Mouse (Mus musculus): ENCODE data around the gene Gm11444. TPM values are rescaled to one million over a fixed set of nuclear protein-coding genes. Genes with fewer than 3 reads are reported as not detected.
A peak's percentile ranks its signal among the peaks of the same experiment; 100 is the strongest.

Gm11444 gene
- polyA plus RNA-seq, 1 experiment from 2014 or later, result not detected

- H3K27me3 ChIP-seq (ENCODE audit: insufficient read depth, low read length), result no peaks in the 10 kb centered on the region
- ATAC-seq (ENCODE audit: insufficient read depth), result peak; percentile 19; the same call in 1 of the 2 replicates
- no peak for TF ChIP-seq CTCF (IDR thresholded peaks at IDR 0.05; ENCODE audit: low read depth)
These were observed 46.1 kb downstream of the Gm11444 start for GRCm38 (mm10) chr11:85804048-85804447.

GRCm38 (mm10) chr11:85800380-85800779 lies 49.8 kb downstream of the Gm11444 start:
- Histone ChIP-seq H3K4me3 (ENCODE audit: low read depth, low read length) (no peak overlapping the region), H3K4me1 (ENCODE audit: insufficient read depth) (peaks cover 16% of the 10 kb centered on the region), H3K27me3 (ENCODE audit: insufficient read depth, low read length) (no peaks in the 10 kb centered on the region), H3K9ac (no peak overlapping the region), H3K9me3 (ENCODE audit: low read depth, low read length) (no peaks in the 10 kb centered on the region), H3K4me2 (no peak overlapping the region; the same call in 1 of the 2 replicates), H3K36me3 (ENCODE audit: insufficient read depth) (peaks cover 15% of the 10 kb centered on the region), H3K27ac (ENCODE audit: low read depth) (no peak overlapping the region)
- ATAC-seq (ENCODE audit: insufficient read depth), result no peak
- no peak for DNase-seq
- WGBS, result 30% methylated on average over 11 of the region's 11 CpGs
- no peak for TF ChIP-seq CTCF (IDR thresholded peaks at IDR 0.05; ENCODE audit: low read depth)

More at GRCm38 (mm10) chr11:85804048-85804447, 46.1 kb downstream of the Gm11444 start:
- Histone ChIP-seq H3K36me3 (ENCODE audit: insufficient read depth) (peaks cover 10% of the 10 kb centered on the region), H3K9me3 (ENCODE audit: low read depth, low read length) (no peaks in the 10 kb centered on the region), H3K27ac (ENCODE audit: low read depth) (no peak overlapping the region), H3K4me2 (no peak overlapping the region), H3K4me3 (ENCODE audit: low read depth, low read length) (no peak overlapping the region), H3K4me1 (ENCODE audit: insufficient read depth) (peaks cover 21% of the 10 kb centered on the region), H3K9ac (no peak overlapping the region)
- DNase-seq, result no peak
- 50% methylated on average over 5 of the region's 5 CpGs for WGBS

- Histone ChIP-seq H3K4me1 (ENCODE audit: insufficient read depth) (peaks cover 16% of the 10 kb centered on the region), H3K27ac (ENCODE audit: low read depth) (peak overlapping the region; percentile 32), H3K4me3 (ENCODE audit: low read depth, low read length) (no peak overlapping the region), H3K27me3 (ENCODE audit: insufficient read depth, low read length) (no peaks in the 10 kb centered on the region), H3K4me2 (no peak overlapping the region; the same call in 1 of the 2 replicates), H3K9me3 (ENCODE audit: low read depth, low read length) (no peaks in the 10 kb centered on the region), H3K36me3 (ENCODE audit: insufficient read depth) (peaks cover 11% of the 10 kb centered on the region; the same call in 1 of the 2 replicates), H3K9ac (no peak overlapping the region)
- peak; percentile 78 for DNase-seq
- WGBS, result 10% methylated on average over 19 of the region's 19 CpGs
- peak; percentile 81 for ATAC-seq (ENCODE audit: insufficient read depth)
- TF ChIP-seq CTCF (IDR thresholded peaks at IDR 0.05; ENCODE audit: low read depth), result no peak
These were observed 50.3 kb downstream of the Gm11444 start for GRCm38 (mm10) chr11:85799856-85800255.

GRCm38 (mm10) chr11:85799456-85799855 lies 50.7 kb downstream of the Gm11444 start:
- H3K27ac ChIP-seq (ENCODE audit: low read depth), result peak overlapping the region; percentile 54; the same call in 1 of the 2 replicates
- no peaks in the 10 kb centered on the region for H3K9me3 ChIP-seq (ENCODE audit: low read depth, low read length)
- ATAC-seq (ENCODE audit: insufficient read depth) (peak; percentile 52), DNase-seq (peak; percentile 50)
- 19% methylated on average over 4 of the region's 4 CpGs for WGBS
- H3K4me3 ChIP-seq (ENCODE audit: low read depth, low read length), result no peak overlapping the region
- no peak overlapping the region for H3K4me2 ChIP-seq
- no peak for TF ChIP-seq CTCF (IDR thresholded peaks at IDR 0.05; ENCODE audit: low read depth)
- no peaks in the 10 kb centered on the region for H3K27me3 ChIP-seq (ENCODE audit: insufficient read depth, low read length)
- H3K4me1 ChIP-seq (ENCODE audit: insufficient read depth), result peaks cover 16% of the 10 kb centered on the region
- peaks cover 11% of the 10 kb centered on the region; the same call in 1 of the 2 replicates for H3K36me3 ChIP-seq (ENCODE audit: insufficient read depth)
- H3K9ac ChIP-seq, result no peak overlapping the region

Other genes starting within 250 kb of the Gm11444 start
- gene Tbx2, start 17.8 kb downstream of the Gm11444 start, polyA plus RNA-seq (2014; fragmentation: Nextera tagmentation; extraction: Ambion mirVana), result 61.4 and 67.5 TPM in 2 replicates
- gene Tbx4, start 36.1 kb upstream of the Gm11444 start, polyA plus RNA-seq (2014; fragmentation: Nextera tagmentation; extraction: Ambion mirVana), result 67.9 and 73.4 TPM in 2 replicates